Mouse (Mus musculus) Patski (cell line): ENCODE results near the gene Pagr1a. TPM values are rescaled to one million over a fixed set of nuclear protein-coding genes. Genes with fewer than 3 reads are reported as not detected.

ENCODE experiments used
- ATAC-seq: fragments of 100-300 bp; one replicate; pipeline ENCODE4 v1.8.0; 2021
- CTCF ChIA-PET: fragments of 350-600 bp; sonication (Branson Sonifier 250); formaldehyde crosslinking; loops from one replicate; lab custom pipeline; 2022; ENCODE audit warnings: inconsistent platforms; lab: Charles Lee
- POLR2A ChIA-PET: fragments of 350-600 bp; sonication (Branson Sonifier 250); formaldehyde crosslinking; loops from one replicate; lab custom pipeline; 2022; ENCODE audit warnings: antibody characterized with exemption, inconsistent platforms; lab: Charles Lee
- DNase-seq: peaks from one replicate; pipeline ENCODE4 v3.0.0-alpha.2; 2011; ENCODE audit warnings: low read depth, low spot score
- H3K27me3 ChIP-seq: fragments of 371-371 bp; one replicate; pipeline ENCODE4 v1.5.1; 2021
- CTCF ChIP-seq: fragments of 100-300 bp; IDR thresholded peaks from one replicate; pipeline ENCODE4 v1.5.1; 2021
- in situ Hi-C: fragments of 300-500 bp; cut with MboI; formaldehyde crosslinking; loops from 3 replicates; pipeline ENCODE4 v1.11.1; 2018; ENCODE audit warnings: low pct_unique_long_range_greater_than_20kb, mixed read lengths
- polyA plus RNA-seq: library from polyadenylated mRNA; unstranded; gene quantifications from one replicate; pipeline ENCODE4 v1.2.3, GENCODE M21; 2021

The Pagr1a gene
- polyA plus RNA-seq, 1 experiment from 2014 or later, result 17.5 TPM

DNA sequence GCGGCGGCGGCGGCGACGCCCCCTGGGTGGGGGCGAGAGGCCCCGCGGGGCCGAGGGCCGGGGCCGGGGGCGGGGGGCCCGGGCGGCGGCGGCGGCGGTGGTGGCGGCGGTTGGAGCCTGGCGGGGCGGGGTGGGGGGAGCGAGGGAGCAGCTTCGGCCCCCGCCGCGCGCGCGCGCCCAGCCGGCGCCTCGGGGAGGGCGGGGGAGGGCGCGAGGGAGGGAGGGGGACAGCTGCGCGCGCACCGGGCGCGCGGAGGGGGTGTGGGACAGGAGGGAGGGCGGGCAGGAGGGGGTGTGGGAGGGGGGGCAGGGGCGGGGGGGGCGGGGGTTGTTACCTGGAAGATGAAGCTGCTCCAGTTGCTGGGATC, 9.4 kb upstream of the Pagr1a start:
- H3K27me3 ChIP-seq, result no peaks in the 10 kb centered on the region
- TF ChIP-seq CTCF, result no peak
- DNase-seq (no peak), ATAC-seq (peak; percentile 1)
- in situ Hi-C loops, result no loop called here
- ChIA-PET CTCF (interaction anchor here (3.3 kb wide), 1 partner anchor 11 kb away, joined by 21 read pairs; the partner anchor contains the start of genes Mvp, Pagr1a and Pagr1b), POLR2A (interaction anchor here (5.6 kb wide), 1 partner anchor 10 kb away, joined by 31 read pairs; the partner anchor contains the start of genes Pagr1a and Pagr1b)

DNA sequence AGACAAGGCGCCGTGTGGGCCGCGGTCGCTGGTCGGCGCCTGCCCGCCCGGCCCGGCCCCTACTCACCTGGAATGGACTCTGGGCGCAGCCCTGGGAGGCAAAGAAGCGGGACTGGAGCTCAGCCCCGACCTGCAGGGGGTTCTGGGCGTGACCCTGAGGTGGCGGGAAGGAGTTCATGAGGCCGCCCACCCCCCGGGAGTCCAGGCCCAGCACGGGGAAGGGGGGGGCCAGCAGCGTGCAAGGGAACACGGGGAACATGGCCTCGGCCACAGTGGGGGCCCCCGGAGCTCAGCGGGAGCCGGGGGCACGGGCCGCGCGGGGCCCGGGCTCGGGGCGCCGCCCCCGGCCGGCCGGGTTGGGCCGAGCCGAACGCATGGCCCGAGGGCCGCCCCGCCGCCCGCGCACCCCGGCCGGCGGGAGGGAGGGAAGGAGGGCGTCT, 9.0 kb upstream of the Pagr1a start:
- TF ChIP-seq CTCF, result no peak
- in situ Hi-C loops, result no loop called here
- peak; percentile 26 for ATAC-seq
- ChIA-PET POLR2A (interaction anchor here (1.6 to 5.6 kb wide), 2 partner anchors 10 to 77 kb away, joined by 9 to 31 read pairs; partner anchors contain the start of genes Pagr1a and Pagr1b), CTCF (interaction anchor here (3.3 kb wide), 1 partner anchor 11 kb away, joined by 21 read pairs; the partner anchor contains the start of genes Mvp, Pagr1a and Pagr1b)
- DNase-seq, result no peak
- H3K27me3 ChIP-seq, result no peaks in the 10 kb centered on the region

DNA sequence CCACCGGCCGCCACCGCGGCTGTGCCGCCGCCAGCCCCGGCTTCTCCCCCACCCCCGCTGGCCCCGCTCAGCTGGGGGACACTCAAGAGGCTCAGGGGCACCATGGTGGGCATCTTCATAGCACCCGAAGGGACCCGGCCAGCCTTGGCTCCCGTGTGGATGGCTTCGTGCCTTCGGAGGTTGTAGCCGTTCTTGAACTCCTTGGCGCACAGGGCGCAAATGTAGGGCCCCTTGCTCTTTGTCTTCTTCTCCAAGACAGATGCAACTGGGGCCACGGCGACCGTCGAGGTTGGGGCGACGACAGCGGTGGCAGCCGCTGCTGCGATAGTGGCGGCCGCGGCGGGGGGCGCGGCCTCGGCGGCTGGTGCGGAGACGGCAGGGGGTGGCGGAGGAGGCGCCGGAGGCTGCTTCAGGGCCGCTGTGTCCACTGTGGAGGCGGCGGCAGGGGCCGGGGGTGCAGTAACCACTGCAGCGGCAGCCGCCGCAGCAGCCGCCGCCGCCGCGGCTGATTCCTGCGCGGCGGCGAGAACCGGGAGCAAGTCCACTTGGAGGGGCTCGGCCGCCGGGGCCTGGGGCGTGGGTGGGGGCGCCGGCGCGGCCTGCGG, 8.5 kb upstream of the Pagr1a start:
- ChIA-PET CTCF (interaction anchor here (0.8 to 3.3 kb wide), 2 partner anchors 10 to 76 kb away, joined by 3 to 21 read pairs; partner anchors contain the start of genes Mvp, Pagr1a and Pagr1b), POLR2A (interaction anchor here (1.6 to 5.6 kb wide), 2 partner anchors 9 to 77 kb away, joined by 9 to 31 read pairs; partner anchors contain the start of genes Pagr1a and Pagr1b)
- TF ChIP-seq CTCF, result no peak
- DNase-seq, result no peak
- H3K27me3 ChIP-seq, result no peaks in the 10 kb centered on the region
- ATAC-seq, result no peak
- in situ Hi-C loops, result no loop called here

DNA sequence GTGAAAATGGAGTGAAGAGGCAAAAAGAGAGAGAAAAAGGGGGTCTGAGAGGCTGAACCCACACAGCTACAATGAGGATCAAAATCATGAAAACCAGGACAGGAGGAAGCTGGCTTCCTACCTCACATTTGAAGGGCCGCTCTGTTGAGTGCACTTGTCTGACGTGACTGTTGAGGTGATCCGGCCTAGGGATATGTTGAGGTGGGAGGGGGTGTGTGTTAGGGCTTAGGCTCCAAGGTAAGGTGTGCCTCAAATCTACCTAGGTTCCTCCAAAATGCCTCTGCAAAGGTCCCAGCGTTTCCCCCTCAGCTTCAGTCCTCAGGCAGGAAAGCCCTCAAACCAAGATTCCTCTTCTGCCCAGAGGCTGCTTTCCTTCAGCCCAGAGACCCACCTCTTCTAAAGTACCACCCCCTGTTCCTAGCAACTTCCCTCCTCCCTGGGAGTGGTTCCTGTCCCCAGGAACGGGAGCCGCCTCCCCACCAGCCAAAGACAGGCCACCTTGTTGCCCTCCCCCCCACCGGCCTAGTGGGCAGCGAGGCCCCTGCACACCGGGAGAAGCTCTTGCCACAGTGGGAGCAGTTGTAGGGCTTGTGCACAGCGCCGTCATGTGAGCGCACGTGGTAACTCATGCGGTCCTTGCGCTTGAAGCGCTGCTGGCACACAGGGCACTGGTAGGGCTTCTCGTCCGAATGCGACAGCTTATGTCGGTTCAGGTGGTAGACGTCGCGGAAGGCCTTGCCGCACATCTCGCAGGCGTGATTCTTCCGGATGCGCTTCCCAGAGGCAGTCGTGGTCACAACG, 7.8 kb upstream of the Pagr1a start:
- no peak for TF ChIP-seq CTCF
- no peak for DNase-seq
- in situ Hi-C loops, result no loop called here
- ATAC-seq, result peak; percentile 23
- H3K27me3 ChIP-seq, result no peaks in the 10 kb centered on the region
- ChIA-PET CTCF (interaction anchor here (0.8 to 3.3 kb wide), 4 partner anchors 10 to 86 kb away, joined by 3 to 21 read pairs (median 4); partner anchors contain the start of genes Mvp, Pagr1a and Pagr1b), POLR2A (interaction anchor here (0.6 to 5.6 kb wide), 5 partner anchors 8 to 78 kb away, joined by 4 to 31 read pairs (median 5); partner anchors contain the start of genes Mvp, Pagr1a and Pagr1b)

DNA sequence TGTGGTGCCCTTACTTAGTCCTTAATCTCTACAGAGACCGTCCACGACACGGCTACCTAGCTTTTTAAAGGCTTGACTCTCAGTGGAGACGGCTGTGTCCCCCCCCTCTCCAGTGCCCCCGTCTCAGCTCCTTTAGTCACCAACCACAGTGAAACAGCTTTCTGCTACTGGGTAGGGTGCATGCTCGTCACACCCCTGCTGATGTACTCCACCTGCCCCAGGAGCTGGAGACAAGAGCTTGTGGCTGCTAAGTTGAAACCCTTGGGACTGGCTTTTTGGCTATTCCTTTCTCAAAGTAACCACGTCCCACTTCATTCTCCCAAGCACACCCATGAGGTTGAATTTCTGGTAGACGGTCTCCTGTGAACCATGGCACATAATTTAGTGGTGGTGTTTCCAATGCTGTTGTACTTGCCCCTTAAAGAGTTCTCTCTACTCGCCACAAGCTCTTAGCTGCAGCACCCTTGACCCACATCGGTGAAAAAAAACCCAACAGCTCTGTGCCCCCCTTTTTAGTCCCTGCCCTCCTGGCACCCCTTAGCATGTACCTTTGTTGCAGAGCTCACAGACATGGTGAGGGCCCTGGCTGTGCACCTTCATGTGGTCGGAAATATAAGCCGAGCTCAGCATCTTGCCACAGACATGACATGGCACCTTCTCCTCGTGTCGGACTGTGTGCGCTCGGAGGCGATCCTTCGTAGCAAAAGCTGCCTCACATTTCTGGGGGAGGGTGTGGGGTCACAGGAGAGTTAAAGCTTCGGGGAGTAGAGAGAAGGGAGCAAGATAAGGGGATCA, 6.9 kb upstream of the Pagr1a start:
- ChIA-PET CTCF (interaction anchor here (1.0 to 3.3 kb wide), 3 partner anchors 9 to 87 kb away, joined by 3 to 21 read pairs (median 4); partner anchors contain the start of genes Mvp, Pagr1a and Pagr1b), POLR2A (interaction anchor here (0.6 to 5.6 kb wide), 8 partner anchors 7 to 609 kb away, joined by 3 to 31 read pairs (median 4); partner anchors contain the start of genes Mvp, Pagr1a and Pagr1b)
- ATAC-seq (no peak), DNase-seq (no peak)
- in situ Hi-C loops, result no loop called here
- no peak for TF ChIP-seq CTCF
- no peaks in the 10 kb centered on the region for H3K27me3 ChIP-seq

DNA sequence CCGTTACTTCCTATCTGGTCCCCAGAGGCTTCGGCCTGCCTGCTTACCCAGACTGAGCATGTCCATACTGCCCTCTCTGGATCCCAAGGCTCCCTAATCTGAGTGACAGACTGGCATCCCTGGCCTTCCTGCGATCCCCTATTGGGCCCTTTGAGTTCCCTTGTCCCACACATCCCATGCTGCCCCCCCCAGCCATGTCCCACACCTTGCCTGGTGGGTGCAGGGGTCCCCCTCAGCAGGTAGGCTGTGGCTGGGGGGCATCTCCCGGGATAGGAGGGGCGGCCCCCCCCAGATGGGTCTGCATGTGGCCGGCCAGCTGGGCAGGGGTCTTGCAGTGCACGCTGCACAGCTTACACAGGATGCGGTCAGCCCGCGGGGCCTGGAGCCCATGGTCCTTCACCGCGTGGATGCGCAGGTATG, 6.1 kb upstream of the Pagr1a start:
- CTCF ChIA-PET, result interaction anchor here (3.3 kb wide), 1 partner anchor 8 kb away, joined by 21 read pairs; the partner anchor contains the start of genes Mvp, Pagr1a and Pagr1b
- no peak for TF ChIP-seq CTCF
- DNase-seq, result no peak
- H3K27me3 ChIP-seq, result no peaks in the 10 kb centered on the region
- no peak for ATAC-seq
- POLR2A ChIA-PET, result interaction anchor here (0.6 to 5.6 kb wide), 2 partner anchors 7 to 609 kb away, joined by 3 to 31 read pairs; partner anchors contain the start of genes Pagr1a and Pagr1b
- in situ Hi-C loops, result no loop called here

DNA sequence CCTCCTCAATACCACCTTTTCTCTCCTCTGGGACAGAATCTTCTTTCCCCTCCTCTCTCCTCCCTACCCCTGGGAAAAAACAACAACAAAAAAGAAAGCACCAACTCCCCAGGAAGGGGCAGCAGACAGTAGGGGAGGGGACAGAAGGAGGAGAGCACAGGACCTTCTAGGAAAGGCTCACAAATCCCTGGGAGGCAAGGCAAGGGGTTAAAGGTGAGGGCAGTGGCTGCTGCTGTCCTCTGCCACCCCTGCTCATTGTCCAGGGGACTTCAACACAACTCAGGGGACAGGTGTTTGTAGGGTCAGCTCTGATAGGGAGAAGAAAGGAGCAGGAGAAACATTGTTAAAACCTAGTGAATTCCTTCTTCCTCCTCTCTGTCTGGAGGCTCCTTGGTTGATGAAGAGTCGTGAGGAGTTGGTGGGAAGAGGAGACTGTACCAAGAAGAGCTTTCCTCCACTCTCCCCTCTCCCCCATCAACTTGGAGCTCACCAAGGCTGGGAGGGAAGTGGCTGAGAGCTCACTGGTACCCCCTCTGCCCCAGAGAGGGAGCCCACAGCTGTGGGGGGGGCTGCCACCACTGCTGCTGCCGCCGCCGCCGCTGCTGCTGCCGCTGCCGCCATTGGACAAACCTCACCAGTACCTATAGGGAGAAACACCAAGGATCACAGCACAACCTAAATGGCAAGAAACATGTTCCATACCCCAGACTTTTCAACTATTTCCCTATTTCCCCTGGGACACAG, 5.5 kb upstream of the Pagr1a start:
- ATAC-seq (no peak), DNase-seq (no peak)
- POLR2A ChIA-PET, result no interaction called here
- H3K27me3 ChIP-seq, result no peaks in the 10 kb centered on the region
- no peak for TF ChIP-seq CTCF
- CTCF ChIA-PET, result no interaction called here
- in situ Hi-C loops, result no loop called here

DNA sequence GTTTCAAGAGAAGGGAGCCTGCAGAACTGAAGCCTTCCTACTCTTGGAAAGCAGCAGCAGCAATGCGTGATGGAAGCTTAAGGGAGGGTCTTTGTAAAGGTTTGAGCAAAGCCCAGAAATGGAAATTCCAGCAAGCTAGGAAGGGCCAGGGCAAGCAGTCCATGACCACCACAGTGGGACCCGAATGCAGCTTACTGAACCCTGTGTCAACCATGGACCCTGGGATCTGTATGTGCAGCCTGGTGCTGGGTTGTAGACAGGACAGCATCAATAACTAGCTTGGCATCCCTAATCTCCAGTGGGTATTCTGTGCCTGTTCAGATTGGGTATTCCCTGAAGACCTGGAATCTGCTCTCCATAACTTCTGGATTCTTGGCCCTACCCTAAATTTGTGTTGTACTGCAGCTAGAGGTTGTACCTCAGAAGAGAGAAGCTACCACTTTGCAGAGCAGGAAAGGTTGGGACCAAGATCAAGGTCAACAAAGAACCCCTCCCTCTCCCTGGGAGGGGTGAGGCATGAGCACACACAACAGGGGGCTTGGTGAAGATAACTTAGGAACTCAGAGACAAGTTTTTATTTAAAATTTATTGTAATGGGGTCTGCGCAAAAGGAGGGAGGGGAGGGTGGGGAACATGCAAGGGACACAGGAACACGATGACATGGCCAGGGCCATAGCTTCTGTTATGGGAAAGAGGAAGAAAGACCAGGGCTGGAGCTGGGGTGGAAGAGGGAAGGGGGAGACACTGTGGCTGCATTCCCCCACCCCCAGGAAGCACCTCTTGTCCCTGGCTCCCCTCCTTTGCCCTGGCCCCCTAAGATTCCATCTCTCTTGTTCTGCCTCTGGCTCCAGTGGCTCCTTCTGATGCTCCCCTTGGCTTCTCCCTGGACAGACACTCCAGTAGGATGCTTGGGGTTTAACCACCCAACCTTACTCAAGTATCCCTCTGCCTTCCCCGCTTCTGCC, 4.7 kb upstream of the Pagr1a start:
- ChIA-PET POLR2A (no interaction called here), CTCF (no interaction called here)

More for the DNA sequence above, 4.7 kb upstream of the Pagr1a start:
- ATAC-seq (no peak), DNase-seq (no peak)
- no peak for TF ChIP-seq CTCF
- H3K27me3 ChIP-seq, result no peaks in the 10 kb centered on the region
- in situ Hi-C loops, result no loop called here
